Mouse (Mus musculus) intestine, embryonic 15.5 days (tissue): ENCODE results near the gene Slit1. TPM values are rescaled to one million over a fixed set of nuclear protein-coding genes. Genes with fewer than 3 reads are reported as not detected.

Experiments
- ATAC-seq: fragments of 200-750 bp; cut with Nextera tagmentation; 2 replicates; pipeline ENCODE4 v1.8.0; 2017; ENCODE audit warnings: moderate TSS enrichment, moderate library complexity
- H3K27ac ChIP-seq: fragments of 300-500 bp; sonication (generic); 2 replicates; pipeline ENCODE4 v1.5.1; 2015; ENCODE audit warnings: mild to moderate bottlenecking, inconsistent platforms
- H3K27me3 ChIP-seq: fragments of 300-500 bp; sonication (generic); replicated peaks from 2 replicates; pipeline ENCODE4 v1.6.1; 2015; ENCODE audit warnings: inconsistent platforms
- H3K36me3 ChIP-seq: fragments of 300-500 bp; sonication (generic); 2 replicates; pipeline ENCODE4 v1.6.1; 2015; ENCODE audit warnings: inconsistent platforms
- H3K4me1 ChIP-seq: fragments of 300-500 bp; sonication (generic); replicated peaks from 2 replicates; pipeline ENCODE4 v1.6.1; 2015; ENCODE audit warnings: inconsistent platforms
- H3K4me2 ChIP-seq: fragments of 300-500 bp; sonication (generic); replicated peaks from 2 replicates; pipeline ENCODE4 v1.6.1; 2015; ENCODE audit warnings: mild to moderate bottlenecking, inconsistent platforms
- H3K4me3 ChIP-seq: fragments of 300-500 bp; sonication (generic); replicated peaks from 2 replicates; pipeline ENCODE4 v1.5.1; 2015; ENCODE audit warnings: inconsistent platforms
- H3K9ac ChIP-seq: fragments of 300-500 bp; sonication (generic); 2 replicates; pipeline ENCODE4 v1.6.1; 2015; ENCODE audit warnings: inconsistent platforms
- H3K9me3 ChIP-seq: fragments of 300-500 bp; sonication (generic); 2 replicates; pipeline ENCODE4 v1.6.1; 2016; ENCODE audit warnings: inconsistent platforms
- WGBS: fragments of 180-500 bp; shearing (Covaris S2); methylation state at CpG from one replicate; pipeline ENCODE4 v1.1.7; 2015; 5-methylcytosine and 5-hydroxymethylcytosine counted together
- polyA plus RNA-seq: library from polyadenylated mRNA; unstranded; fragments of >200 nt; fragmentation: Nextera tagmentation; extraction: Ambion mirVana; gene quantifications from 2 replicates; pipeline ENCODE4 v1.2.1, GENCODE M21; 2015

Gene Slit1
- polyA plus RNA-seq, 1 experiment from 2014 or later = 0.63 TPM

DNA sequence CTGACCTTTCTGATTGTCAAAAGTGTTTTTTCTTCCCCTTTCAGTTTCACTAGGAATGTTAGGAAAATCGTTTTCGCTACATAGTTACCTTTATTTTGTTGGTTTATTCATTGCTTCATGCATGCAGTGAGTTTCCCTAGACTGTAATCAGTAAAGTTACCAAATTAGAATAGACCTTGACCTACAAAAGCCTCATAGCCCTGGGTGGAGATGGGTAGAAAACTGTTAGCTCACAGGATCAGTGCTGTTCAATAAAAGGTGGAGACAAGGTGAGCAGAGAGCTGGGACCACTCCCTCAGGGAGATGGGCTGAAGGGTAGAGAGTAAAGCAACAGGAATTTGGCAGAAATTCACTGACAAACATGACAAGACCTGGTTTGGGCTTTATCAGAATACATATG is 169.8 kb downstream of the Slit1 start:
- Histone ChIP-seq H3K36me3 (no peaks in the 10 kb centered on the region), H3K4me1 (no peaks in the 10 kb centered on the region), H3K4me3 (no peak overlapping the region), H3K9me3 (no peaks in the 10 kb centered on the region), H3K27ac (no peak overlapping the region), H3K4me2 (no peak overlapping the region), H3K27me3 (no peaks in the 10 kb centered on the region), H3K9ac (no peak overlapping the region)
- 79% methylated on average over 2 of the region's 2 CpGs for WGBS
- ATAC-seq = no peak

GRCm38 (mm10) chr19:41568791-41569190 is 174.7 kb downstream of the Slit1 start:
- no peak overlapping the region for H3K27ac ChIP-seq
- no peak for ATAC-seq
- no peaks in the 10 kb centered on the region for H3K27me3 ChIP-seq
- no peaks in the 10 kb centered on the region for H3K36me3 ChIP-seq
- WGBS = 45% methylated on average over 2 of the region's 2 CpGs
- no peak overlapping the region for H3K4me2 ChIP-seq
- no peak overlapping the region for H3K4me3 ChIP-seq
- H3K4me1 ChIP-seq = no peaks in the 10 kb centered on the region
- no peaks in the 10 kb centered on the region for H3K9me3 ChIP-seq
- no peak overlapping the region for H3K9ac ChIP-seq

DNA sequence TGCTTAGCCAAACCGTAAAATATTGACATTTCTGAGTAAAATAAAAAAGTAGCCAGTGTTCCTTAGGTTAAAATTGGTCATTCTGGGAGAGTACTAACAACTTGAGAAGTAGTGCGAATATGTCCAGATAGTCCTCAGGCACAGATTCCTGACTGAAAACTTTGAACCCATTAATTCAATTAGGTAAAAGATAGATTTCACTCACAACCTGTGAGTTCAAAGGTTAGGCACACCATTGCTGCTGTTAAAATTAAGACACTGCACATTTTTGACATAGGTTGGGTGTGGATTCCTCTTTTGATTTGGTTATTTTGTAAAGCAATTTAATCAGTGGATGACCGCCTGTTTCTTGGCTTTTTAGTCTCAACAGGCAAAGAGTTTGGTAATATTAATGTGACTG is 182.6 kb downstream of the Slit1 start:
- Histone ChIP-seq H3K4me1 (0 out of 2 replicates have a peak, but pooled peaks cover 2% of the 10 kb centered on the region), H3K27ac (no peak overlapping the region), H3K4me2 (no peak overlapping the region), H3K9me3 (no peaks in the 10 kb centered on the region), H3K27me3 (no peaks in the 10 kb centered on the region), H3K36me3 (peaks cover 3% of the 10 kb centered on the region; the same call in 1 of the 2 replicates), H3K9ac (no peak overlapping the region), H3K4me3 (no peak overlapping the region)
- ATAC-seq = no peak
- WGBS = 84% methylated on average over 3 of the region's 3 CpGs

GRCm38 (mm10) chr19:41558891-41559486 is 184.5 kb downstream of the Slit1 start:
- H3K36me3 ChIP-seq = peaks cover 3% of the 10 kb centered on the region; the same call in 1 of the 2 replicates
- 88% methylated on average over 9 of the region's 9 CpGs for WGBS
- no peaks in the 10 kb centered on the region for H3K27me3 ChIP-seq
- H3K9me3 ChIP-seq = no peaks in the 10 kb centered on the region
- H3K27ac ChIP-seq = no peak overlapping the region
- no peak overlapping the region for H3K9ac ChIP-seq
- H3K4me2 ChIP-seq = no peak overlapping the region
- 0 out of 2 replicates have a peak, but pooled peaks cover 2% of the 10 kb centered on the region for H3K4me1 ChIP-seq
- no peak overlapping the region for H3K4me3 ChIP-seq
- no peak for ATAC-seq

- no peaks in the 10 kb centered on the region for H3K27me3 ChIP-seq
- H3K9ac ChIP-seq = no peak overlapping the region
- no peak overlapping the region for H3K27ac ChIP-seq
- WGBS = 60% methylated on average over 4 of the region's 4 CpGs
- no peak overlapping the region for H3K4me2 ChIP-seq
- H3K4me1 ChIP-seq = 0 out of 2 replicates have a peak, but pooled peaks cover 2% of the 10 kb centered on the region
- H3K36me3 ChIP-seq = peaks cover 5% of the 10 kb centered on the region; the same call in 1 of the 2 replicates
- H3K4me3 ChIP-seq = no peak overlapping the region
- H3K9me3 ChIP-seq = no peaks in the 10 kb centered on the region
- no peak for ATAC-seq
Observed at GRCm38 (mm10) chr19:41557491-41557890, 186.0 kb downstream of the Slit1 start.

DNA sequence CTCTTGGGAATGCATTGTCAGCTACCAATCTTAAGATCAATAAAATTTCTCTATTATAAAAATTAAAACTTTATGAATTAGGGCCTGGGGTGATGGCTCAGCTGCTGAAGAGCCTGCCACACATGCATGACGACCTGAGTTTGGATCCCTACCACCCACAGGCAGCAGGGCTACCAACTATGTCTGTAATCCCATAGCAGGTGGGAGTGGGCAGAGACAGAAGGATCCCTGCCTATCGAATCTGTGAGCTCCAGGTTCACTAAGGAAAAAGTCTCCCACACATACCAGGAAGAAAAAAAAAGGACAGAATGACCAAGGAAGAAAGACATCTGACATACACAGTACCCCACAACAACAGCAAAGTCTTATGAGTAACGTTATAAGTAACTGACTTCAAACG is 186.5 kb downstream of the Slit1 start:
- 82% methylated on average over 4 of the region's 4 CpGs for WGBS
- Histone ChIP-seq H3K4me2 (no peak overlapping the region), H3K27ac (no peak overlapping the region), H3K4me3 (no peak overlapping the region), H3K9me3 (no peaks in the 10 kb centered on the region), H3K36me3 (peaks cover 7% of the 10 kb centered on the region; the same call in 1 of the 2 replicates), H3K9ac (no peak overlapping the region), H3K4me1 (0 out of 2 replicates have a peak, but pooled peaks cover 2% of the 10 kb centered on the region), H3K27me3 (no peaks in the 10 kb centered on the region)
- ATAC-seq = no peak

Other genes with a start within 250 kb of the Slit1 start
- 2.7 and 2.8 TPM in 2 replicates for gene Gm340, start 161.3 kb downstream of the Slit1 start, polyA plus RNA-seq
- gene Arhgap19, start 58.4 kb upstream of the Slit1 start, polyA plus RNA-seq = 18.4 and 19.4 TPM in 2 replicates
- 12.8 and 13.5 TPM in 2 replicates for gene Frat1, start 86.3 kb upstream of the Slit1 start, polyA plus RNA-seq
- 10.5 and 10.7 TPM in 2 replicates for gene Frat2, start 104.5 kb upstream of the Slit1 start, polyA plus RNA-seq
- gene Rrp12, start 152.5 kb upstream of the Slit1 start, polyA plus RNA-seq = 17.6 and 18.1 TPM in 2 replicates
- gene Pgam1, start 168.3 kb upstream of the Slit1 start, polyA plus RNA-seq = 855 and 865 TPM in 2 replicates
- gene Exosc1, start 189.8 kb upstream of the Slit1 start, polyA plus RNA-seq = 65.4 and 72.5 TPM in 2 replicates
- 67.1 and 71.9 TPM in 2 replicates for gene Zdhhc16, start 189.8 kb upstream of the Slit1 start, polyA plus RNA-seq
- 26.5 and 26.8 TPM in 2 replicates for gene Mms19, start 237.5 kb upstream of the Slit1 start, polyA plus RNA-seq
- 12.2 and 12.4 TPM in 2 replicates for gene Ubtd1, start 238.1 kb upstream of the Slit1 start, polyA plus RNA-seq